Mouse (Mus musculus) hindbrain, embryonic 15.5 days (tissue): Measurements from ENCODE around the gene Hoxa1. TPM values are rescaled to one million over a fixed set of nuclear protein-coding genes. Genes with fewer than 3 reads are reported as not detected.

Experiments used
- ATAC-seq: fragments of 200-750 bp; cut with Nextera tagmentation; 2 replicates; pipeline ENCODE4 v1.8.0; 2017; ENCODE audit warnings: low read depth, moderate number of reproducible peaks, moderate TSS enrichment; ENCODE audit not compliant: low FRiP score
- H3K27ac ChIP-seq: fragments of 300-500 bp; sonication (generic); replicated peaks from 2 replicates; pipeline ENCODE4 v1.5.1; 2015; ENCODE audit warnings: mild to moderate bottlenecking, inconsistent platforms
- H3K27me3 ChIP-seq: fragments of 300-500 bp; sonication (generic); 2 replicates; pipeline ENCODE4 v1.6.1; 2015; ENCODE audit warnings: control low read depth, inconsistent platforms
- H3K36me3 ChIP-seq: fragments of 300-500 bp; sonication (generic); 2 replicates; pipeline ENCODE4 v1.6.1; 2015; ENCODE audit warnings: control low read depth, inconsistent platforms
- H3K4me1 ChIP-seq: fragments of 300-500 bp; sonication (generic); replicated peaks from 2 replicates; pipeline ENCODE4 v1.6.1; 2015; ENCODE audit warnings: control low read depth, inconsistent platforms
- H3K4me2 ChIP-seq: fragments of 300-500 bp; sonication (generic); 2 replicates; pipeline ENCODE4 v1.6.1; 2015; ENCODE audit warnings: moderate library complexity, mild to moderate bottlenecking, inconsistent platforms
- H3K4me3 ChIP-seq: fragments of 300-500 bp; sonication (generic); 2 replicates; pipeline ENCODE4 v1.5.1; 2015; ENCODE audit warnings: mild to moderate bottlenecking, inconsistent platforms
- H3K9ac ChIP-seq: fragments of 300-500 bp; sonication (generic); 2 replicates; pipeline ENCODE4 v1.6.1; 2015; ENCODE audit warnings: inconsistent platforms
- H3K9me3 ChIP-seq: fragments of 300-500 bp; sonication (generic); 2 replicates; pipeline ENCODE4 v1.6.1; 2016; ENCODE audit warnings: control low read depth, inconsistent platforms
- WGBS: fragments of 180-500 bp; shearing (Covaris S2); methylation state at CpG from one replicate; pipeline ENCODE4 v1.1.7; 2015; 5-methylcytosine and 5-hydroxymethylcytosine counted together
- polyA plus RNA-seq: library from polyadenylated mRNA; unstranded; fragments of >200 nt; fragmentation: Nextera tagmentation; extraction: Ambion mirVana; gene quantifications from 2 replicates; pipeline ENCODE4 v1.2.1, GENCODE M21; 2015

Hoxa1 gene
- polyA plus RNA-seq, 1 experiment from 2014 or later = 1.8 TPM

GRCm38 (mm10) chr6:52152226-52153193, 5.6 kb downstream of the Hoxa1 start:
- H3K27me3 ChIP-seq = peaks cover 75% of the 10 kb centered on the region
- H3K9me3 ChIP-seq = no peaks in the 10 kb centered on the region
- H3K9ac ChIP-seq = no peak overlapping the region
- no peak overlapping the region for H3K27ac ChIP-seq
- H3K36me3 ChIP-seq = no peaks in the 10 kb centered on the region
- H3K4me1 ChIP-seq = peaks cover 2% of the 10 kb centered on the region; the same call in 1 of the 2 replicates
- 12% methylated on average over 16 of the region's 16 CpGs for WGBS
- H3K4me2 ChIP-seq = no peak overlapping the region
- no peak for ATAC-seq
- H3K4me3 ChIP-seq = no peak overlapping the region

GRCm38 (mm10) chr6:52151571-52151970, 6.5 kb downstream of the Hoxa1 start:
- WGBS = 30% methylated on average over 4 of the region's 4 CpGs
- H3K9me3 ChIP-seq = no peaks in the 10 kb centered on the region
- no peak overlapping the region for H3K27ac ChIP-seq
- H3K4me1 ChIP-seq = no peaks in the 10 kb centered on the region
- H3K4me3 ChIP-seq = no peak overlapping the region
- no peaks in the 10 kb centered on the region for H3K36me3 ChIP-seq
- no peak overlapping the region for H3K4me2 ChIP-seq
- no peak overlapping the region for H3K9ac ChIP-seq
- H3K27me3 ChIP-seq = peaks cover 72% of the 10 kb centered on the region
- ATAC-seq = no peak

- Histone ChIP-seq H3K4me1 (no peaks in the 10 kb centered on the region), H3K27me3 (peaks cover 65% of the 10 kb centered on the region), H3K4me3 (no peak overlapping the region), H3K36me3 (no peaks in the 10 kb centered on the region), H3K9me3 (no peaks in the 10 kb centered on the region), H3K4me2 (no peak overlapping the region), H3K9ac (no peak overlapping the region), H3K27ac (no peak overlapping the region)
- 10% methylated on average over 16 of the region's 16 CpGs for WGBS
- no peak for ATAC-seq
Observed at GRCm38 (mm10) chr6:52150401-52150966, 7.6 kb downstream of the Hoxa1 start.

GRCm38 (mm10) chr6:52139115-52139514, 19.0 kb downstream of the Hoxa1 start:
- H3K27ac ChIP-seq = no peak overlapping the region
- ATAC-seq = no peak

DNA sequence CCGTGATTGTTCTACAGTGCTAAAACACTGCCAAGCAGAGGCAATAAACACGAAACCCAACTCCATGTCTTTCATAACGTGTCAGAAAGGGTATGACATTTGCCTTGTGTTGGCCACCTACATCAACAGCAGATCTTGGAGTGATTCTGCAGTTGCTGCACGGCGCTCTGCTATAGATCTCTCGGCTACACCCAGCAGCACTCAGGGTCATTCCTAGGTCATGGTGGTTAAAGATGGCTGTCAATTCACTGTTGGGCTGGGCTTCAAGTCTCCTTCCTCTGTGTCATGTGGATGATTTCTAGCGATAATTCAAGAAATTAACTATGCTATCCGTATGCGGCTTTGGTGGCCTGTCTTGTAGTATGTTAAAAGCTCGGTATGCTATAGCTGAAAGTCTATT, 19.5 kb downstream of the Hoxa1 start:
- no peak overlapping the region for H3K4me3 ChIP-seq
- no peak for ATAC-seq
- no peaks in the 10 kb centered on the region for H3K9me3 ChIP-seq
- no peak overlapping the region for H3K9ac ChIP-seq
- H3K4me1 ChIP-seq = peaks cover 16% of the 10 kb centered on the region
- H3K36me3 ChIP-seq = no peaks in the 10 kb centered on the region
- H3K27ac ChIP-seq = no peak overlapping the region
- 55% methylated on average over 10 of the region's 10 CpGs for WGBS
- H3K27me3 ChIP-seq = no peaks in the 10 kb centered on the region
- no peak overlapping the region for H3K4me2 ChIP-seq

More at GRCm38 (mm10) chr6:52139115-52139514, 19.0 kb downstream of the Hoxa1 start:
- Histone ChIP-seq H3K4me3 (no peak overlapping the region), H3K4me1 (peaks cover 16% of the 10 kb centered on the region), H3K9me3 (no peaks in the 10 kb centered on the region), H3K4me2 (no peak overlapping the region), H3K27me3 (no peaks in the 10 kb centered on the region), H3K9ac (no peak overlapping the region), H3K36me3 (no peaks in the 10 kb centered on the region)
- whole genome bisulfite sequencing = 77% methylated on average over 5 of the region's 5 CpGs

- no peak overlapping the region for H3K4me3 ChIP-seq
- no peak overlapping the region for H3K4me2 ChIP-seq
- no peak overlapping the region for H3K9ac ChIP-seq
- WGBS = 38% methylated on average over 9 of the region's 9 CpGs
- H3K36me3 ChIP-seq = no peaks in the 10 kb centered on the region
- H3K9me3 ChIP-seq = no peaks in the 10 kb centered on the region
- ATAC-seq = no peak
- no peaks in the 10 kb centered on the region for H3K27me3 ChIP-seq
- H3K27ac ChIP-seq = no peak overlapping the region
- H3K4me1 ChIP-seq = peaks cover 16% of the 10 kb centered on the region
Observed at GRCm38 (mm10) chr6:52137841-52138535, 20.1 kb downstream of the Hoxa1 start.

DNA sequence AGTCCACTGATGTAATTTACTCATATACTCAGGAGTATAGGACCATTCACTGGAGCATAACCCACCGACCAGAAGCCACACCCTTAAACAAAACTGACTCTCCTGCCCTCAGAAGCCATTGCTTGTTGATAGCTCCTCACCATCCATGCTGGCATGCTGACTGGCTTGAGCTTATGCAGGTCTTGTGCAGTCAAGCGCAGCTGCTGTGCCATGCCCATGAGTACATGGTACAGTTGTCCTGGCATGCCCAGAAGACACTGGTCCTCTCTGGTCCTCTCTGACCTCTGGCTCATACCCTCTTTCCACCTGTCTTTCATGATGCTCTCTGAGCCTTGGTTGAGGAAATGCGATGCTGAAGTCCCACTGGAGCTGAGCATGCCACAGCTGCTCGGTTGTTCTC, 34.4 kb downstream of the Hoxa1 start:
- Histone ChIP-seq H3K27ac (no peak overlapping the region), H3K9me3 (no peaks in the 10 kb centered on the region), H3K27me3 (no peaks in the 10 kb centered on the region), H3K4me2 (no peak overlapping the region), H3K4me3 (no peak overlapping the region), H3K9ac (no peak overlapping the region), H3K4me1 (peaks cover 18% of the 10 kb centered on the region), H3K36me3 (no peaks in the 10 kb centered on the region)
- ATAC-seq = no peak
- 78% methylated on average over 4 of the region's 4 CpGs for WGBS

- 61% methylated on average over 3 of the region's 3 CpGs for WGBS
- Histone ChIP-seq H3K4me1 (peaks cover 20% of the 10 kb centered on the region), H3K9me3 (no peaks in the 10 kb centered on the region), H3K36me3 (no peaks in the 10 kb centered on the region), H3K27me3 (no peaks in the 10 kb centered on the region), H3K27ac (no peak overlapping the region), H3K9ac (no peak overlapping the region), H3K4me3 (no peak overlapping the region), H3K4me2 (no peak overlapping the region)
- no peak for ATAC-seq
Observed at GRCm38 (mm10) chr6:52121173-52121572, 36.9 kb downstream of the Hoxa1 start.

- Histone ChIP-seq H3K4me1 (peaks cover 20% of the 10 kb centered on the region), H3K27me3 (no peaks in the 10 kb centered on the region), H3K9me3 (no peaks in the 10 kb centered on the region), H3K36me3 (no peaks in the 10 kb centered on the region), H3K4me2 (peak overlapping the region; percentile 9; the same call in 1 of the 2 replicates), H3K4me3 (no peak overlapping the region), H3K9ac (no peak overlapping the region), H3K27ac (peak overlapping the region; percentile 69)
- WGBS = 16% methylated on average over 6 of the region's 6 CpGs
- ATAC-seq = peak; percentile 89
Observed at GRCm38 (mm10) chr6:52118903-52119635, 39.0 kb downstream of the Hoxa1 start.

- WGBS = 20% methylated on average over 5 of the region's 5 CpGs
- no peak for ATAC-seq
Observed at GRCm38 (mm10) chr6:52115899-52116298, 42.2 kb downstream of the Hoxa1 start.

DNA sequence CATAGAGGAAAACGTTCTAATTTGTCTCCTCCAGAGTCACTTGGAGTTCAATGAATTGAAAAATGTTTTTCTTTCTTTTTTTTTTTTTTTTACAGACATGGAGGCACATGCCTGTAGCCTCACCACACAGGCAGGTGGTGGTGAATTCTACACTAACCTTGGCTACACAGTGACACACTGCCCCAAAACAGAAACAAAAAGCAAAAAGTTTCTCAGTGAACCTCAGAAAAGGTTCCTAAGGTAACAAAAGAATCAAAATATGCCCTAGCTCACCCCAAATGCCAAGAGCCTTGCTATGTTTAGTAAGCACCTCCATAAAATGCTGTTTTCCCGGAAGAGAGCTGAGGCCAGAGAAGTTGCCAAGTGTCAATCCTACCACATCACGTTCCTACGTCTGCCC, 46.3 kb downstream of the Hoxa1 start:
- no peak for ATAC-seq
- no peaks in the 10 kb centered on the region for H3K36me3 ChIP-seq
- no peaks in the 10 kb centered on the region for H3K9me3 ChIP-seq
- no peaks in the 10 kb centered on the region for H3K4me1 ChIP-seq
- H3K9ac ChIP-seq = no peak overlapping the region
- WGBS = 84% methylated on average over 4 of the region's 4 CpGs
- no peak overlapping the region for H3K4me2 ChIP-seq
- no peaks in the 10 kb centered on the region for H3K27me3 ChIP-seq
- H3K4me3 ChIP-seq = no peak overlapping the region
- H3K27ac ChIP-seq = no peak overlapping the region

More at GRCm38 (mm10) chr6:52115899-52116298, 42.2 kb downstream of the Hoxa1 start:
- Histone ChIP-seq H3K4me1 (peaks cover 20% of the 10 kb centered on the region), H3K4me3 (no peak overlapping the region), H3K9ac (no peak overlapping the region), H3K36me3 (no peaks in the 10 kb centered on the region), H3K27me3 (no peaks in the 10 kb centered on the region), H3K4me2 (no peak overlapping the region), H3K9me3 (no peaks in the 10 kb centered on the region), H3K27ac (no peak overlapping the region)
